Mouse (Mus musculus) frontal cortex, postnatal 14 days (tissue): ENCODE data around the gene R3hdm2.

Experiments
- DNase-seq, 2 experiments: peaks; one replicate each; pipeline ENCODE4 v3.0.0; 2022; ENCODE audit warnings: low spot score in 2 of 2

Gene R3hdm2

DNA sequence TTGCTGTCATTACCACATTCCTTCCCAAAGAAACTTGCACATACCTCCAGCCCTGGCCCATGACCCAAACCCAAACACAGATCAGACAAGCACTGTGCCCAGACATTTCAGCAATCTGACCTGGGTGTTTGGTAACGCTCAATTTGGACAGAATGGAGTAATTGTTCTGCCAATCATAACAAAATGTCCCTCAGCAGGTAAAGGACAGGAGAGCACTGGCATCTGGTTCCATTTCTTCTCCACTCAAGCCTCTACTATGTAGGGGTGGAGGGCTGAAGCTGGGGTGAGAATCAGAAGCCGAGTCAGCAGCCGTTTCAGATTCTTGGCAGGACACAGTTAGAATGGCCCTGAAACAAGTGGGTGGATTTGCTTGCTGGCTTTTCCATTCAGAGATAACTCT is 112.0 kb downstream of the R3hdm2 start:
- no peak for DNase-seq

DNA sequence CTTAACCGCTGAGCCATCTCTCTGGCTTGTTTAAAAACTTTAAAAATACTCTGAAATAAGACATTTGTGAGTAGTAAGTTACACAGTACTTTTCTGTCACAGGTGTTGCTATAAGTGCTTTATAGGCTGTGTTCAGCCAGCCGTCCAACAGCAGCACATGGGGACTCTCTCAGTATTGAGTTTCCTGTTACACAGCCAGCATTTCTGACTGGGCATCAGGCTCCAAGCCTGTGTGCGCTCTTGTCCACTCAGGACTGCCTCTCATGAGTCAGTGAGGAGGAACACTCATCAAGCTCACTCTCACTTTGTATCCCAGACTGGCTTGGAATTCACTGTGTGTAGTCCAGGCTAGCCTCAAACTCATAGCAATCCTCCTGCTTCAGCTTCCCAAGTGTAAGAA is 116.0 kb downstream of the R3hdm2 start:
- DNase-seq: no peak

DNA sequence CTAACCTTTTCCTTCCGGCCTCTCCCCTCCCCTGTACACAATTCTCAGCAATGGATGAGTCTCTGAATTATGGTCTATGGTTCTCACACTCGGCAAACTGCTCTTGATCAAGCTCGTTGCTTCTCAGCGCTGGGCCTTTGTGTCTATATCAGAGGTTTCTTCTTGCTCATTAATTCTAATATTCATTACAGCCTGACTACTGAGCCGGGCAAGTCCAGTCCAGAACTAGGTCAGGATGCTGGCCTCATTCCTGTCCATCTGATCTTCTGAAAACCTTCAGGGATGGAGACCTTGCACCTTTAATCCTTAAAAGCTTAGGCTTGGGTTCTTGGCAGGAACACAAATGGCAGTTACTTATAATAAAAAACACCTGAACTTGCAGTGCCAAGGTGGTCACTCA is 119.4 kb downstream of the R3hdm2 start:
- DNase-seq: no peak

GRCm38 (mm10) chr10:127500042-127500441 is 119.9 kb downstream of the R3hdm2 start:
- DNase-seq: no peak

DNA sequence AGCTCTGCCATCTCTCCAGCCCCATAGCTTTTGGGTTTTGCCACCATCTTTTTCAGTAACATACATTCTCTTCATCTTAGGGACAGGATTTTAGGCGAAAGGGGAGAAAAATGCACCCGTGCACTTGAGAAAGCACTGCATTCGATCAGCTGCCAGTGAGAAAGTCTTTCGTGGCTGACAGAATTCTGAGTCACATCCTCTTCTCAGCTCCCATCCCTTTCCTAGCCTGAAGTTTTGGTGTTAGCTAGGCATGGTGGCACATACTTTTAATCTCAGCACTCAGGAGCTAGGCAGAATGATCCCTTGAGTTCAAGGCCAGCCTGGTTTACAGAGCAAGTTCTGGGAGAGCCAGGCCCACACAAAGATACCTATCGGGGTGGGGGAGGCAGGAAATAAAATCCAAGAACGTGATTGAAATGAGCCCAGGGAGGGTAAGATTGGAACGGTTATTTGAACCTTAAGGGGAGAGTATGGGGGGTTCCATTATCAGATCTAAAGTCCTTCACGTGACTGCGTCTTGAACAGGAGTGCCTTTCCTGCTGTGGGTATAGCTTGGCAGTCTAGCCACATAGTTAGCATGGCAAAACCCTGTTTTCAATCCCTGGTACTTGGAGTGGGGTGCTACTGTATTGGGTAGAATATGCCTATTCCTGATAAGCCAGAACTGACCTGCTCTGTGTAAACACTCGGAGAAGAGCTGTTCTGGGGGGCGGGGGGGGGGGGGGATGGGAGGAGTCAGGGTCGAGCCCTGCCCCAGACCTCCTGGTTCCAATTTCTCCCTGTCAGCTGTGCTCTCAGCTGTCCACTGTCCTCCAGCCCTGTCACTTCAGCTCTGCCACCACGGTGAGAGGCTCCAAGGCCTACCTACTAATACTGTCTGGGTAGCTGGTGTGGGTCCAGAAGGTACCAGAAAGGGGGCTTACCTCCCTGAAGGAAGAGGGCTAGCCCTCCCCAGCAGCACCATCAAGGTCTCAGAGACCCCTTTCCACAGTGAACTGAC is 121.1 kb downstream of the R3hdm2 start, which contains the start of gene Stac3:
Gene Stac3 (plus strand): TSS at position 793 of the 1,000 bp plus-strand sequence.
- DNase-seq: no peak

DNA sequence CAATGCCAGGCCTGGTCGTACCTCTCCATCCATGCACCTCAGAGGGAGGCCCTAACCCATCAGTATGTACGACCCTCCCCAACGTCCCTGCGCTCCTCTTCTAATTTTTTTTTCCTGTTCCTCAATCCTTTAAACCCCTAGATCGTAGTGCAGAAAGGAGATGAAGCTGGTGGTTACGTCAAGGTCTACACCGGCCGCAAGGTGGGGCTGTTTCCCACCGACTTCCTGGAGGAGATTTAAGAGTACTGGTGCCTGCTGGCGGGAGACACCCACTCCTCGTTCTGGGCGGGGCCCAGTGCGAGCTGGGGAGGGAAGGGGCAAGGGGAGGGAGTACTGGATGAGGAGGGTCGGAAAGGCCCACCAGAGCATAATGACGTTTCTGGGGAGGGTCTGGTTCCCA is 128.1 kb downstream of the R3hdm2 start:
- DNase-seq: peak; percentile 69 to 70

GRCm38 (mm10) chr10:127509051-127509836 is 129.1 kb downstream of the R3hdm2 start:
- DNase-seq: peak; percentile 72 to 86

DNA sequence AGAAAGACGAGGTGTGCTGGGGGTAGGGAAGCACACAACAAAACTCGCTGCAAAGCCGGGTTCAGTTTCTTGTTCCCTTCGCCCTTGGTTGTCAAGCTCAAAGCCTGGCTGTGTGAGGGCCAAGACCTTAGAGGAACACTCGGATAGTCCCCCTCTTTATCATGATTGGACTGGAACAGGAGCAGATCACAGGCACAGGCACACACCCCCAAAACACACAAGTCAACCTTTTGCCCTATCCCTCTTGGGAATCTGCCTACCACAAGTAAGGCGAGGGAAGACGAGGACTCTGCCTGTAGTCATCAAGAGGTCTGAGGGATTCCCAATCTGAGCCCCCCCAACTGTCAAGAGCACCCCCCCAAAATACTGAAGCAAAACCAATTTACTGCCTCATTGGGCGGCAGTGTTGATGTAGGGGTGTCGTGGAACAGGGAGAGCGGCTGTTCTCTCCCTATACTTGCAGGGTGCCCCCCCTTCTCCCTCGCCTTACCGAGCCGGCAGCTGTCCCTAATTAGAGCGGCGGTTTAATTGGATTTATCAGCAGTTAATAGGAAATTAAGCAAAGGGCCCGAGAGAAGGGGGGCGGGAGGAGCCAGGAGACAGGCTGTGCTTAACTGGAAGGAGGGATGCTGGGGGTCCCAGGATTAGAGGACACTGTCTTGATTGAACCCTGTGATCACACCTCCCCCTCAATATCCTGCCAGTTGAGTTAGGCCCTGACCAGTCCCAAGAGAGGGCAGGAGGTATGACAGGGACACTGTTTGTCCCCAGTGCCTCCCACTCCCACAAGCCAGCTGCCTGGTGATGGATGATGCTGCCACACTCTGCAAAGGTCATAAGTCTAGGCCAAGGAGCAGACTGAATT is 129.9 kb downstream of the R3hdm2 start:
- no peak for DNase-seq

DNA sequence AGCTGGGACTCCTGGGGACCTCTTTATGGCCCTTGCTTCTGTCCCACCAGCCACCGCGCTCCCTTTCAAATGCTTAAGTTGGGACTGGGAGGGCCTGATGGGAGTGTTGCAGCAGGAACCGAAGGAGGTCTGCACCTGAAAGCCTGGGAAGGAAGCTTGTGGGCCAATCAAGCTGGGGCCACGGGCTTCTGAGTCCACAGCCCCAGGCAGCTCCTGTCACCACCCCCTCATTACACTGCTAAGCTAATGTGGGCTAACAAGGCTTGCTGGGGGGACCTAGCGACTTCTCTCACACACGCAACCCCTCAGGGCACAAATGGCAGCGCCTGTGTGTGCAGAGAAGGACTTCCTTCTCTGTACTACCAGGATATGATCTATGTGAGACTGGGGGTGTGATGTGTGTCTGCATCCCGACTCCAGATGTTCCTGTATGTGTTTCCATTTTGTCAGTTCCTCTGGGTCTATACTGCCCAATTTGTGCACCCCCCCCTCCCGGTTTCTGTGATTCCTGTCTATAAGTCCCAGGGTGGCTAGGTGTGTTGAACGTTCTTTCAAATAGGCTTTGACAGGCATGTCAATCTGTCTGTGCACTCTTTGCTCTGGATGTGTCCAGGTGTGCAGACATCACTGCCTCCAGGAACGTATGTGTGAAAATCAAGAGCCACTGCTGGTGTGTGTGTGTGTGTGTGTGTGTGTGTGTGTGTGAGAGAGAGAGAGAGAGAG is 130.9 kb downstream of the R3hdm2 start:
- no peak for DNase-seq

- DNase-seq: peak; percentile 77 to 87
Observed at GRCm38 (mm10) chr10:127511634-127512306, 131.6 kb downstream of the R3hdm2 start.

- no peak for DNase-seq
Observed at GRCm38 (mm10) chr10:127512307-127512666, 132.2 kb downstream of the R3hdm2 start.

GRCm38 (mm10) chr10:127512813-127513212 is 132.7 kb downstream of the R3hdm2 start:
- peak; percentile 90 to 95 for DNase-seq

- no peak for DNase-seq
Observed at GRCm38 (mm10) chr10:127513501-127514091, 133.5 kb downstream of the R3hdm2 start.

GRCm38 (mm10) chr10:127514111-127514698 is 134.1 kb downstream of the R3hdm2 start:
- DNase-seq: no peak

DNA sequence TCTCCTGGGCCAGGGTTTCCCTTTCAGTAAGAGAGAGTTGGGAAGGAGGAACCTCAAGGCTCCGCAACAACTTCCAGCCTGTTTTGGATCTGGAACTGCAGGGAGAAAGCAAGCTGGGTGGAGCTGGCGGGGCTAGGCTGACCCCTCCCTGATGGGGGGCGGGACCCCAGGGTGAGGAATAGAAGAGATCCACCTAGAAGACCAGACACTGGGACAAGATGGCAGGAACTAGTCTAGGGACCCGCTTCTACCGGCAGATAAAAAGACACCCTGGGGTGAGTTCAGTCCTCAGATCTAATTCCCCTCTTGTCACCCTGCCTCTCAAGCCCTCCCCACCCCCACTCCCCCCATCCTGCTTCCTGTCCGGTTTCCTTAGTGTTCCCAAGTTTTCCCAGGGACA is 134.6 kb downstream of the R3hdm2 start, which contains the start of gene Ndufa4l2:
Gene Ndufa4l2 (plus strand): TSS at position 204 of the 400 bp plus-strand sequence.
- DNase-seq: no peak

DNA sequence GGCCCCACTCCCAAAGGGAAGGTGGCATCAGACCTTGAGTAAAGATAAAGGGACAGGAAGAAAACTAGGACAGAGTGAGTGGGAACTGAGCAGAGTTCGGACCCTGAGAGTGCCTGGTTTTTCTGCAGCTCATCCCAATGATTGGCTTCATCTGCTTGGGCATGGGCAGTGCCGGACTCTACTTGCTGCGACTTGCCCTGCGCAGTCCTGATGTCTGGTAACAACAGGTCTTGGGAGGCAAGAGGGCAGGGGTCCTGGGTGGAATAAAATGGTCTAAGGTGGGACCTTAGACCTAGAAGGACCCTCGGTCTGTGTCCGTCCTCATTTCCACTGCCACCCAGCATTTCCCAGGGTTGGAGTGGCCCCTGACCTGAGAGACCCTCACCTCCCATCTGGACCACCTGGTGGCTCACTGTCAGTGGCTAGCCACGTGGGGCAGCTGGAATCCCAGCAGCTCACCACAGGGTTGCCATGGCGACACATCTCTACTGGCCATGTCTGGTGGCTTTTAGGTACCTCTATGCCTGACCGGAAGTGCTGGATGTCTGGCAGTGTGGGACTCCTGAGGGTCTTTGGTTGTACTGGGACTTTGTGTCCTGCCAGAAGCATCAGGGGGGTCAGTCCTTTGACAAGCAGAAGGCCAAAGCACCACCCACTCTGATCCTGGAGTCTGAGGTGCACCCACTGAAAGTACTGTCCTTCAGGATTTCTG is 135.3 kb downstream of the R3hdm2 start:
- no peak for DNase-seq

GRCm38 (mm10) chr10:127515983-127516459 is 135.9 kb downstream of the R3hdm2 start:
- no peak for DNase-seq

GRCm38 (mm10) chr10:127516576-127517260 is 136.6 kb downstream of the R3hdm2 start:
- DNase-seq: no peak
